Mouse (Mus musculus) hematopoietic stem cell, adult 5-6 weeks (primary cell): ENCODE data around the gene Nos1ap. TPM values are rescaled to one million over a fixed set of nuclear protein-coding genes. Genes with fewer than 3 reads are reported as not detected.

ENCODE experiments used
- ATAC-seq, 2 experiments: fragments of 125-278 bp in 1 of 2; replicated peaks in 1 of 2; 2 replicates each; pipeline ENCODE4 v1.8.0; 2016 to 2017; ENCODE audit warnings: inconsistent platforms in 2 of 2, mild to moderate bottlenecking in 2 of 2, moderate number of reproducible peaks in 2 of 2, low read depth in 1 of 2, moderate TSS enrichment in 1 of 2; ENCODE audit not compliant: low FRiP score in 2 of 2, poor library complexity in 2 of 2, severe bottlenecking in 2 of 2, insufficient read depth in 1 of 2, low TSS enrichment in 1 of 2
- total RNA-seq: library from RNA; stranded (forward); fragments of 172-1452, 232-1000 nt; gene quantifications from 2 replicates; pipeline ENCODE4 v1.2.3, GENCODE M21; 2017

Gene Nos1ap
- total RNA-seq, 1 experiment from 2014 or later: 5.7 TPM

DNA sequence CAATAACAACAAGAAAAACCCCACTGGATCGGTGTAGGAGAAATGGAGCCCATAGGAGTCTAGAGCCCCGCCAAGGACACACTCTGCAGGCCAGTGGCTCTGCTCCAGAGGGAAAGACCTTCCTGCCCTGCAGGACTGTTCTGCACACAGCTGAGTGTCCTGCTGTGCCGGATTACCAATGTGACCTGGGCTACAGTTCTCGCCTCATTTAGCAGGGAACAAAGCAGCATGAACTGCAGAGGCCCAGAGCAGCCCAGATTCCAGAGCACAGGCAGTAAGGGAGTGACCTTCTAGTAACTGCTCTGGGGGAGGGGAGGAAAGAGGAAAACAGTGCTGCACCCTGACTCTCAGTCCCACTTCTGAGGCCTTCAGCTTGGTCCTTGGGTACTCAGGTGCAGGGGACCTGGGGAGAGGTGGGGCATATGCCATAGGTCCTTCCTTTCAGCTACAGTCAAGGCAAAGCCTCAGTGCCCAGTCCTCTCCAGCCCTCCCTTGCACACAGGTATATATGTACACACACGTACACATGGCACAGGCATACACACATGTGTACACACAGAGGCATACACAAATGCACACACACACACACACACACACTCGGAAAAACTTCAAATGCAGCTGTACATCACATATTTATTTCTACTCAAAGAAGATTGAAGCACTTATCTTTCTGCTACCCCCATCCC lies 68.0 kb downstream of the Nos1ap start:
- no peak for ATAC-seq

- ATAC-seq: no peak
Measured at GRCm38 (mm10) chr1:170520206-170520605, 69.5 kb downstream of the Nos1ap start.

- no peak for ATAC-seq
Measured at GRCm38 (mm10) chr1:170519631-170520030, 70.0 kb downstream of the Nos1ap start.

DNA sequence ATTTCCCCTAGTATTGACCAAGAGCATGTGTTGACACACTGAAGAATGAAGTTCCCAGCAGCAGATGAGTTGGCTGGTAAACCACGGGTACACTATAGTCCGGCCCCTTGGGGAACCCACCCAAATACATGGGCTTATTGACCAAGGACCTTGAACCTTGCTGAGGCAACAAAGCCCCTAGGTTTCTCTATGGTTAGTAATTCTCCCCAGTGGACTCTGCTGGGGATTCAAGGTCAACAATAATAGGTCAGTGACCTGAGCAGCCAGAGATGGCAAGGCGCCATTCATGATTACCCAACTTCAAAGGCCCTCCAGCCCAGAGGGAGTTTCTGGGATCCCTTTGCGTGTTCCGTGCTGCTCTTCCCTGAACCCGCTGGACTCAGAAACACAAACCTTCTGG lies 73.5 kb downstream of the Nos1ap start:
- no peak for ATAC-seq

- ATAC-seq: no peak
Measured at GRCm38 (mm10) chr1:170515455-170515854, 74.2 kb downstream of the Nos1ap start.

- no peak for ATAC-seq
Measured at GRCm38 (mm10) chr1:170514226-170514625, 75.4 kb downstream of the Nos1ap start.

DNA sequence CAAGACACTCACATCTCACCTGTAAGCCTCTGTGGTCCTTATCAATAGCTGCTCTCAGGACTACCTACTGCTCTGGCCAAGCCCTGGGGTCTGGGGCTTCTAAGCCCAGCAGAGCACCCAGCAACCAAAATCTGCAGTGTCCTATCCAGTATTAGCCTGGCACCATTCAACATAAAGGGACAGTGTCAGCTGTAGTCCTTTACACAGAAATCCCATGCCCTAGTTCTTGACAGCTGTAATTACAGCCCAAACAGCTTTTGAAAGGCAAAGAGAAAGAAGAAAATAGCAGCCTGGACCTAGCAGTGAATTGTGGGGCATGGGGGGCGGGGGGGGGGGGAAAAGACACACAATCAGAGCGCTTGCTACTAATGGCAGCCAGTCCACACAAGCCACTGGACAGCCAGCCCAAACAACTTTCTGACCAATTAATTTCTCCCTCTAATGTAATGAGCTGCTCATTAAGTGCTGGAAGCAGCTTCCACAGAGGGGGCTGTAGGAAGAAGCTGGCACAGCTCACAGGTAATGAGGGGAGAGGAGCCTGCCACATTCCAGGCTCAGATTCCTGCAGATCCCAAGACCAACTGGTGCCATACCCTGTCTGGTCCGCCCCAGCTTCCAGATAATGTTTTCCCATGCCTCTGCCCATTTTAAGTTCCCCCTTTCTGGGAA lies 77.1 kb downstream of the Nos1ap start:
- ATAC-seq: no peak

DNA sequence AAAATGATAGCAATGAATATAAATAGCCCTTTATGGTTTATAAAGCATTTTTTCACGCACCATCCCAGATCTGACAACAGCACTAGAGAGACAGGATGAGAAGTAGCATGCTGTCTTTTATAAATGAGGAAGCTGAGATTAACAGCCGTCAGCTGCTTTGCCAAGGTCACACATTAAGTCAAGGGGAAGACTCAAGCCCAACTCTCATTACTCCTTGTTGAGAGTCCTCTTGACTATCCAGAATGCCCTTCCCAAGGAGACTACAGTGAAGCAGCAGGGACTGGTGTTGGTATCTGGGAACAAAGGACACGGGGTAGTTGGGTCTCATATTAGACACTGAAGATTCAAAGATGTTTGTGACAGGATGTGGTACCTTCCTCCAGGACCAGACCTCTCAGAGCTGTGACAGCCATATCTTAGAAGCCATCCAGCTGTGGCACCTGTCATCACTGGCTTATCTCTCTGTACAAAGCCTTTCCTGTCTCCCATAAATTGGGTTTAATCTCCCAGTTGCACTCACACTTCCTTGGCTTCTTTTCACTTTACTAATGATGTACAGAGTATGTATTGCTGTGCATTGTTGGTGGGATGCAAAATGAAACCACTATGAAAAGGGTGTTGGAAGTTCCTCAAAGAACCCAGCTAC lies 78.9 kb downstream of the Nos1ap start:
- peak; percentile 79 to 85 for ATAC-seq

- no peak for ATAC-seq
Measured at GRCm38 (mm10) chr1:170506309-170506708, 83.4 kb downstream of the Nos1ap start.

- no peak for ATAC-seq
Measured at GRCm38 (mm10) chr1:170505107-170505506, 84.6 kb downstream of the Nos1ap start.

GRCm38 (mm10) chr1:170504378-170504777 lies 85.3 kb downstream of the Nos1ap start:
- ATAC-seq: no peak

- no peak for ATAC-seq
Measured at GRCm38 (mm10) chr1:170503277-170503739, 86.4 kb downstream of the Nos1ap start.

DNA sequence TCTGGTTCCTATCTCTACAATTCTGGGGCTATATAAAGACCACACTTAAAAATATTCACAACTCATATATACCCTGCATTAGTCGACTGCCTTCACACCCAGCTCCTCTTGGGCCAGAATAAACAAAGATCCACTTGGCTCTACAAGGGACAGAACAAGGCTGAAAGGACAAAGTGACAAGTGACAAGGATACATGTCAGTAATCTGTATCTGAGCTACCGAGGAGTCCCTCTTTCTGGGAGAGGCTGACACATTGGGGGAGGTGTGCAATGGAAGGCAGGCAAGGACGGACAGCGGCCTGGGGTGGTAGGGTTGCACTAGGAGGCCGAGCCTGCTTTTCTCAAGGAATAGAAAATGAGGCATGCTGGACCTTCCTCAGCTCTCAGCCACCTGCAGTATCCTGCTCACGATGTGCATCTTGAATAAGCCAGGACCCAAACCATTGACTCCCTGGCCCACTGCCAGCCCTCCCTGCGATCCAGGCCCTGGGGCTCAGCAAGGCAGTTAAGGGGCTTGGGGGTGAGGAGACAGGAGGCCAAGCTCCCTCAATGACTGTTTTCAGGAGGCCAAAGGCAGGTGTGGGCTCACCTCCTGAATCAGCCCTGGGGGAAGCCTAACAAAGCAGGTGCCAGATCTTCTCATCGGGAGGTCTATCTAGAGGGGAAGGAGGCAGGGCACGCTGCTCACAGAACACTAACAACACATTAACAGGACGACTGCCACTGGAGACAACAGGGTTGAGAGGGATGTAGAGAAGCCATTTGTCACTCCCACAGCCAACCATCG lies 87.0 kb downstream of the Nos1ap start:
- no peak for ATAC-seq

DNA sequence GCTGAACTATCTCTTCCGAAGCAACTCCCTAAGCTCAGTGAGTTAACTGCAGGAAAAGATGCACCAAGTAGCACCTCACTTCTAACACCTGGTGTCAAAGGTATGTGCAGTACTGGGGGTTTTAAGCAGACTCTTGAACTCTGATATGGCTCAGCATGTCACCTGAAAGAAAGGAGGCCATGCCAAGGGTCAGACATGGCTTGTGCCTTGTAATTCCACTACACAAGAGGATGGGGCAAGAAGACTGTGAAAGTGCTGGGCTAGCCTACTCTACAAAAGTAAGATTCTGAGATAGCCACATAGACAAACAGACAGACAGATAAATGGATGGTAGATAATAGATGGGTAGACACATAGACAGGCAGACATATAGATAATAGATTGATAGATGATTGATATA lies 87.7 kb downstream of the Nos1ap start:
- ATAC-seq: no peak

GRCm38 (mm10) chr1:170501556-170501955 lies 88.1 kb downstream of the Nos1ap start:
- no peak for ATAC-seq

DNA sequence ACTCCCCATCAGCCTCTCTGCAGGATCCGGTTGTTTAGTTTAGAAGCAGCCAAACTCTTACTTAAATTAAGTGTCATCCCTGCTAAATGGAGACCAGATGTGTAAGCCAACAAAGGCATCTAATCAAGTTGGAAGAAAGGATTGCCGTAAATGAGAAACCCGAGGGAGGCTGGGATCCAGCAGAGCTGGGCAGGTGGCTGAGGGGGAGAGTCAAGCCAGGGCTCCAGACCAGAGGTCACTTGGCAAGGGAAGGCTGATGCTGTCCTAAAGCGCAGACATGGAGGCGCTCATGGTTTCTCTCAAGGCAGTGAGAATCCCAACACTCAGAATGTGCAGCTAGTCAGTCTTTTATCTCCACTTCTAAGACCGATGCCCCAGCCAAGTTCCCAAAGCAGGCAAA lies 89.8 kb downstream of the Nos1ap start:
- no peak for ATAC-seq

DNA sequence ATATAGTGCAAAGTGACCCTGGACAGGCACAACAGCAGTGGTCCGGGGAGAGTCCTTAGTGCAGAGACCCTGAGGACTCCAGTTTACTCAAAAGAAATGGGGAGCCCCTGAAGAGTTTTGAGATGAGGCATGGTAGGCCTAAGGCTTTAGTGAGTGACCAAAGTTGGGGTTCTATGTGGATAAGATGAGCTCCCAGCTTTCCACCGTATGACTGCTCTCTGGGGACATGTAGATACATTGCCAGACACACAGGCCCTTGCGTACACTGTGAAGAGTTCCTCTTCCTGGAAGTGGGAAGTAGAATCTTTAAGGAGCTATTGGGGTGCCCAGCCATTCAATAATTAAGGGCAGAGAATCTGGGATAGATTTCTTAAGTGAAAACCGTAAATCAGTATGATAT lies 90.2 kb downstream of the Nos1ap start:
- ATAC-seq: no peak

- no peak for ATAC-seq
Measured at GRCm38 (mm10) chr1:170498645-170499044, 91.0 kb downstream of the Nos1ap start.
